Mouse (Mus musculus) thymus, postnatal 0 days (tissue): Measurements from ENCODE around the gene Nckap5. TPM values are rescaled to one million over a fixed set of nuclear protein-coding genes. Genes with fewer than 3 reads are reported as not detected.

Experiments used
- DNase-seq: peaks from one replicate; pipeline ENCODE4 v3.0.0-alpha.2; 2015; ENCODE audit warnings: low spot score
- polyA plus RNA-seq: library from polyadenylated mRNA; unstranded; fragments of >200 nt; fragmentation: Nextera tagmentation; extraction: Ambion mirVana; gene quantifications from 2 replicates; pipeline ENCODE4 v1.2.1, GENCODE M21; 2015

Nckap5 gene
- polyA plus RNA-seq, 1 experiment from 2014 or later, result 1.1 TPM

DNA sequence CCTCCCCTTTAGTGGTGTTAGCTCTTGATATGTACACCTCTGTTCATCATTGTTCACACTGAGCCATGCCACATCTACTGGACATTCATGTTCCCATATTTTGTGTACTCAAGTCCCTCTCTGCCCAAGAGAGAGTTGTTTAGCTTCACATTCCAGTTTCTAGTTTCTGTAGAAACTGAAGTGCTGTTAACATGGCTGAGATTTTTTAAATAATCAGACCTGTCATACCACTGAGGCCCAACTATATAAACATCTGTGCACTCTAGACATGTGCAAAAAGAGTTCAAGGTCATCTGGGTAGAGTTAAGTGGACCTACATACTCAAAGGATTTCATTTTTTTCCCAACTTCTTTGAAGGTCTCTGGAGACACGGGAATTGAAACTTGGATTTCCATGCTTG, 193.1 kb downstream of the Nckap5 start:
- no peak for DNase-seq

GRCm38 (mm10) chr1:126626206-126626605, 204.4 kb downstream of the Nckap5 start:
- DNase-seq, result no peak

- no peak for DNase-seq
These were observed 208.6 kb downstream of the Nckap5 start for GRCm38 (mm10) chr1:126622036-126622435.

GRCm38 (mm10) chr1:126617464-126618041, 213.0 kb downstream of the Nckap5 start:
- no peak for DNase-seq

DNA sequence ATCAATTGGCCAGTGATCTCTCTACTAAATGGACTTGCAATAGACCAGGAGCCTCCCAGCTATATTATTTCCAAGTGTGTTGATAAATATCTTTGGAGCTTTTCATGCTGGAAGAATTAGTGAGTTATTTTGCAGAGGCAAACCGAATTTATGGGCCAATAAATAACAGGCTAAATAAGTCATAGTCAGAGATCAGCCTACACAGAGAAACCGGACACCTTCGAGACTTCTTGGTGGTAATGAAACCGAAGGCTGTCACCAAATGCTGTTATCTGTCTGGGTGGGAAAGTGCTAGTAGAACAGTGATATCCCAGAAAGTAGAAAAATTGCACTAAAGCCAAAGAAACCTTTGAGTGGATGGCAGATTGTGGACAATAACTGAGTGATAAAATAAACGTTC, 213.6 kb downstream of the Nckap5 start:
- no peak for DNase-seq

DNA sequence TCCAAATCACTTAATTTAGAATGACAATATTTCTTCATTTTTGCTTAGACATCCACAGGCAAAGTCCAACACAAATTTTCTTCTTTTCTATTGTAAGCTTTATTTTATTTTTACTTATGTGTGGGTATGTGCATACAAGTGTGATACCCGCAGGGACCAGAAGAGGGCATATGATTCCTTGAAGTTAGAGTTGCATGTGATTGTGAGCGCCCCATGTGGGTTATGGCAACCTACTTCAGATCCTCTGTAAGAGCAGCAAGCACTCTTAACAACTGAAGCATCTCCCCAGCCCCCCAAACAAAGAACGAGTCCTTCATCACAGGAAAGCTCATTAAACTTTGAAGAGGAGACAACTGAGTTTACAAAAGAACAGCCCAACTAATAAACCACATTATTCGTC, 217.7 kb downstream of the Nckap5 start:
- no peak for DNase-seq

- DNase-seq, result no peak
These were observed 222.0 kb downstream of the Nckap5 start for GRCm38 (mm10) chr1:126608586-126608985.

- DNase-seq, result no peak
These were observed 224.2 kb downstream of the Nckap5 start for GRCm38 (mm10) chr1:126606189-126607080.

GRCm38 (mm10) chr1:126604551-126604950, 226.0 kb downstream of the Nckap5 start:
- no peak for DNase-seq

DNA sequence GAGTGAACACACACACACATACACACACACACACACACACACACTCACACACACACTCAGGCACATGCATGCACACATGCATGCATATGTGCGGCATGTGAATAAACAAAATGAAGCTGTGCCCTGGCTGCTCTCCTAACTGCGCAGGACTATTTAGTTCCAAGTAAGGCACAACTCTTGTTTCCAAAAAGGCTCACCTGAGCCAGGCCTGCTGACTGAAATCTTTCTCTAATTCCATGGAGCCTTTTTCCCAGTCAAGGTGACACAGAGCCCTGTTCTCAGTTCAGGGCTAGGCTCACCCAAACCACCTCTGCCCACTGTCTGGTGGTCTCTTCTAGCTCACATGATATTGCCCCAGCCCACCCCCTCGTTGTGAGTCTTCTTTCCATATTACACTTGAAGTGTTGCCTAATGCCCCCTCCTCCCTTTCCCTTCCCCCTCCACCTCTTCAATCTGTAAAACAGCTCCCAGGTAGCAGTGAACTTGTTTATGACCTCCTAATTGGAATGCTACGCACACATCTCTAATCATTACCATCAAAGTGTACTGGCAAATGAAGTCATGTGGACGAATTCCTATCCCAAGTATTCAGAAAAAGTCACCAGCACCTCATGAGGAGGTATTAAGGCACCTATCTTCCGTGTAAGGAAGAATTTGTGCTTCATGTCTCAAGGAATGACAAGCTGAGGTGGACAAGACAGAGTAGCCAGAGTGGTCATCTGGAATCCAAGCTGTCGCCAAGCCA, 226.7 kb downstream of the Nckap5 start:
- no peak for DNase-seq

- no peak for DNase-seq
These were observed 230.0 kb downstream of the Nckap5 start for GRCm38 (mm10) chr1:126600596-126600995.

DNA sequence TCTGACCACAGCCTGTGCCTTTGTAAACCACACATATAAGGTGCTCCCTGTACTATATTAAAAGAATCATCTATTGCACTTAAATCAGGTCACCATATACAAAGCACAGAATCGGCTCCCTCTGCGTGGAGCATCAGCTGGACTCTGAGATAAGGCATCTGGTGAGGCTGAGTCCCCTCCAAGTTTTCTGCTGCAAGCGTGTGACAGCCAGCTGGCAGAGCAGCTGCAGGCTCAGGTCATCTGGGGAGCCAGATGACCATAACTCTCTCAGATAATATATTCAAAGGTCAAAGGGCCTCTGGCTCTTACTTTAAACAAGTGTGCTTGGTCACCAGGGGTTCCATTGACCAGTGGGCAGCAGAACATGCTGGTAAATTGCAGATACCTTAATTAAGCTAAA, 233.2 kb downstream of the Nckap5 start:
- no peak for DNase-seq

- no peak for DNase-seq
These were observed 235.8 kb downstream of the Nckap5 start for GRCm38 (mm10) chr1:126594796-126595195.

- DNase-seq, result no peak
These were observed 237.4 kb downstream of the Nckap5 start for GRCm38 (mm10) chr1:126593044-126593805.

DNA sequence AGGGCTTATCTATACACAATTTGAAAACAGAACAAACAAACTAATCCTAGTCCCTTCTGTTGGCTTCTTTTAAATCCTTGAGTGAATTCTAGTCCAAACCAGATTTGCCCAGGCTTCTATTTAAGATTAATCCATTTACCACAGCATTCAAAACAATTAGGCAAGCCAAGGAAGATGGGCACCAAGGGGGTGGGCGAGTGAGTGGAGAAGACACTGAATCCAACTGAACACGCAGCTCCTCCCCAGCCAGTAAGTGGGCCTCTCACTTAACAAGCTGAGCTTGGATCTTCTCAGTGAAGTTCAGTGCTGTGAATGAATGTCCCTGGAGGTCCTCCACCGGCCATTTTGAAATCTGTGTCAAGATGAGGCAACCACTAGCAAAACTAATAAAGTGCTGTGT, 239.7 kb downstream of the Nckap5 start:
- DNase-seq, result no peak

DNA sequence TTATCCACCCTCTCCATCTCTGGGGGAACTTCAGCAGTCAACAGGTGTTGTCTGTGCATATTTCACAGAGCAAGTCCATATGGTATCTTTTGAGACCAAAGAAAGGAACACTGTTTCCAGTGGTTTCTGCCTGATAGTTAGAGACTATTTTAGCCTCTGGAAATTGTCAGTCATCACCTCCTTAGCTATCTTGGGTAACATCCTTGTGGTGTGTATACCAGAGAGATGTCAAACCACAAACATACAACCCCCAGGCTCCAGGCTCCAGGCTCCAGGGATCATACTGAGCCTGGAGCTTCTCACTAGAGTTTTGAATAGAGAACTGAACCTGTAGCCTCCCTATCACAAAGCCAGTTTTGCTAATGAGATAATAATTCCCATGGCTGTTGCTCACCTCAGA, 252.4 kb downstream of the Nckap5 start:
- no peak for DNase-seq

- DNase-seq, result no peak
These were observed 256.3 kb downstream of the Nckap5 start for GRCm38 (mm10) chr1:126574295-126574694.

DNA sequence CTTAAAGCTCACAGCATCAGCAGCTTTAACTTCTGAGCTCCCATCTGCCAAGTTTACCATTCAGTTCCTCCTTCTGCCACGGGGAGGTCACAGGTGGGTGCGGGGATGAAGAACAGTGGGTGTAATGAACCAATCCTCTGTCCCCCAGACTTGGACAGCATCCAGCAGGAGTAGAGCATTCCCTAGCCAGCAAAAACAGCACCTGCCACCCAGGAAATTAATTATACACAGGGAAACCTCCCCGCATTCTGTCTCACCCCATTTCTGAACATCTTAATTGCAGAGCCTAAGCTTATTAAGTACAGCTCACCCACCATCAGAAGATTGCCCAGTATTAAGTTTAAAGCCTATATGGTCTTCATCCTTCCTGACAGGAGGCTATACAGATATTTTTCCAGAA, 256.9 kb downstream of the Nckap5 start:
- no peak for DNase-seq

DNA sequence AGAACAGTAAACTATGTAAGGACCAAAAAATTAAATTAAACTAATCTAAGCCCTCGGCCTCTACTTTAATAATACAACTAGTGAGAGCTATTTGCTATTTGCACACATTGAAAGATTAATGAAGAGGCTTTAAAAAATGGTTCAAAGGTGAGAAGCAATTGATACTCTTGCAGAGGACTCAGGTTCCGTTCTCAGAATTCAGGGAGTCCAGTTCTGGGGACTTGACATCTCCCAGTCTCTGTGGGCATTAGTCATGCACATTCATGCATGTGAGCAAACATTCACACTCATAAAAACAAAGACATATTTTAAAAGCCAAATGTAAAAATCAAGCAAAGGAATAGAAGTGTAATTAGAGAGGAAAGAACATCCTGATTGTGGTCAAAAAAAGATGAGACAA, 257.5 kb downstream of the Nckap5 start:
- no peak for DNase-seq

DNA sequence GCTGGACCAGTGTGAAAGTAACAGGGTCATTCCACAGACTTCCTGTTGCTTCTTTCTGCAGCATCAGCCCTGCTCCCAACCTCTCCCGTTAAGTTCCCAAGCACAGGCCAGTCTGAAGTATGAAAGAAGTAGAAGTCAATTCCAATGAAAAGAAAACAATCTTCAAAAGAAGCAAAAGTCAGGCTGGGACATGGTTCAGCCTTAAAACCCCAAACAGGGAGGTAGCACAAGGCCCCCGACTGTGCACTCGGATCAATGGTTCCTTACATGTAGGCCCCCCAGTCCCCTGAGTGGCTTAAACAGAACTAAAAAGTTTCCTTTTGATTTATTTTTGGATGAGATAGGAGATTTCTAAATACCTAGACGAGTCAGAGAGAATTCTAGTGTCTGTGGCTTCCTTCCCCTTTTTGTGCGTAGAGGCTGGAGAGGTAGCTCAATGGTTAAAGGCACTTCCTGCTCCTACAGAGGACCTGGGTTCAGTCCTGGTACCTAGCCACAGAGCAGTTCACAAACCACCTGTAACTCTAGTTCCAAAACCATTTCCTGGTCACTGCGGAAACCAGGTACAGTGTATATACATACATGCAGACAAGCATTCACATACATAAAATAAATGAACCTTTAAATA, 260.9 kb downstream of the Nckap5 start:
- DNase-seq, result no peak
